23 mouse cellular contexts compared by ENCODE assay signal in genomic region chr14:20120012-20120411, GRCm38 (mm10). TPM values are rescaled to one million over a fixed set of nuclear protein-coding genes. Genes with fewer than 3 reads are reported as not detected.
DNase-seq lines count a peak whose midpoint lies in the region; TF ChIP-seq lines count a peak whose summit lies in the region.
"Had no signal": no experiment of that assay in that cellular context is flagged by ENCODE, and none has a peak within 500 bp of the region (broad histone marks: within the 10 kb centered on the region; RNA-seq: fewer than 3 reads in every experiment).

No protein-coding gene starts in this region.

- no peak for TF ChIP-seq CTCF in testis, adult 2 months (IDR thresholded peaks at IDR 0.05; ENCODE audit: control insufficient read depth, insufficient read depth, insufficient replicate concordance, low read depth, low read length)

- H3K4me1 ChIP-seq in testis, adult 2 months (ENCODE audit: control insufficient read depth, insufficient read depth, low read length), result peaks cover 12% of the 10 kb centered on the region
- H3K4me1 ChIP-seq: forebrain, embryonic 13.5 days had no signal

- peak overlapping the region; percentile 61 for H3K4me3 ChIP-seq in testis, adult 2 months (ENCODE audit: control insufficient read depth, low read depth, low read length)
- H3K4me3 ChIP-seq: forebrain, embryonic 10.5 days; forebrain, embryonic 13.5 days; heart, embryonic 12.5 days; heart, embryonic 15.5 days had no signal

- intact Hi-C loops in left cerebral cortex, postnatal 36 days (cut with DNase I), result no loop called here
- intact Hi-C loops in heart, postnatal 14 days (cut with DNase I), result no loop called here

- TF ChIP-seq POLR2A in testis, adult 2 months (IDR thresholded peaks at IDR 0.05; ENCODE audit: control insufficient read depth, low read depth, low read length), result peak; percentile 25; the same call in 1 of the 2 replicates

- DNase-seq in left cerebral cortex, postnatal 36 days (ENCODE audit: low spot score in 2 of 2), result peak; percentile 14 to 19
- no peak for DNase-seq in left cerebral cortex, adult 11 months (ENCODE audit: low spot score)
- DNase-seq in testis, postnatal 14 days (ENCODE audit: low spot score), result no peak
- DNase-seq in brain, adult 2 months (ENCODE audit: low read depth, low spot score), result peak; percentile 35
- no peak for DNase-seq in adrenal gland, adult 2 months
- DNase-seq in heart, postnatal 14 days, result no peak
- DNase-seq: adrenal gland, adult 8-10 months; adrenal gland, postnatal 25 days; cerebellum, adult 18-20 months; cerebellum, adult 9-10 months; cerebellum, postnatal 14 days; gastrocnemius, postnatal 25 days; heart, adult 18-20 months; heart, postnatal 10 days; heart, postnatal 4 days had no signal

- no peaks in the 10 kb centered on the region for H3K36me3 ChIP-seq in testis, adult 2 months (ENCODE audit: control insufficient read depth, insufficient read depth, low read length)
- H3K36me3 ChIP-seq: forebrain, embryonic 10.5 days; heart, embryonic 12.5 days; heart, embryonic 15.5 days had no signal

- H3K27me3 ChIP-seq in testis, adult 2 months (ENCODE audit: control insufficient read depth, insufficient read depth, low read length), result no peaks in the 10 kb centered on the region
- H3K27me3 ChIP-seq: CH12.LX; forebrain, embryonic 13.5 days; heart, embryonic 12.5 days had no signal

- H3K27ac ChIP-seq in testis, adult 2 months (ENCODE audit: control insufficient read depth, insufficient read depth, low read depth, low read length), result no peak overlapping the region
- H3K27ac ChIP-seq: forebrain, embryonic 10.5 days; forebrain, embryonic 13.5 days; heart, embryonic 15.5 days; hindbrain, embryonic 14.5 days; hindbrain, postnatal 0 days had no signal

RNA-seq across cellular contexts. Expression of gene Saysd1, which starts 18.3 kb away (rescaled TPM):
- total RNA-seq in left cerebral cortex, postnatal 36 days (2021), result 1 to 10 TPM; 4.5 to 5.2 TPM
- 220 and 227 TPM in 2 replicates for polyA plus RNA-seq in testis, adult 2 months (2012; rRNA removed)
- total RNA-seq in adrenal gland, adult 2 months (2021), result 1 to 10 TPM; 6.2 to 7.0 TPM
- 8.5 and 9.8 TPM in 2 replicates for polyA plus RNA-seq in adrenal gland, adult 2 months (2012; rRNA removed)
- 1 to 10 TPM; 2.3 to 2.5 TPM for total RNA-seq in heart, postnatal 14 days (2021)

Comparison
In these comparisons a context has a peak if more than half of its experiments do, and no peak if none do; other contexts are left out.
1. DNase-seq: peak in left cerebral cortex, postnatal 36 days (2 of 2) and brain, adult 2 months (single experiment); none in left cerebral cortex, adult 11 months (single experiment), testis, postnatal 14 days (single experiment), adrenal gland, adult 2 months (single experiment) and heart, postnatal 14 days (0 of 2).